Mouse (Mus musculus): ENCODE results near the gene Slc25a21.

Slc25a21 gene

DNA sequence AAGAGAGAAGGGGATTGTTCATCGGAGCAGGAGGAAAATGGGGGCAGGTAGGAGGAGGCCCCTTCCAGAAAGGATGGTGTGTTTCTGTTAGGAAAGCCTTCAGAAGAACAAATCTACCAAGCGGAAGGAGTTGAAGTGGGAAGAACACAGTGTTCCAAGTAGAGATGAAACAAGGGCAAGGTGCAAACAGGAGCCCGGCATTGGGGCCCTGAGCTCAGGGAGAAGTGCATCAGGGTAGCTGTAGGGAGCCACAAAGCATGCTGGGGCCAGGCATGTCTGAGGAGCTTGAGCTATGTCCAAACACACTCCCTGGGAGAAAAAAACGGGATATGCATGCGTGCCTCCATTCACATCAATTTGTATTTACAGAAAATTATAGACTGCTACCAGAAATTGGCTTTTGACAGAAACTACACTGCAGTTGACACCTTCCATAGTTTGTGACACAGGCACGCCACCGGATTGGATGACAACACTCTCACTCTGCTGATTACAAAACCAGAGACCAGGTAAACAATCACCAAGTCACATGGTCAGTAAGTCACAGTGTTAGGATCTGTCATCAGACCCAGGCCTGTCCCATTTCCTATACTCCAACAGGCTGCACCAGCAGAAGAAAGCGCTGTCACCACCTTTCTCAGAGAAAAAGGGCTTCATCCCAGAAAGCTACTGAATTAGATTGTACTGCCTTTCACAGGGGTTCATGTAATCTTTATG lies 299.9 kb downstream of the Slc25a21 start:
- DNase-seq (ENCODE audit: low read depth in 2 of 2, low spot score in 2 of 2), result no peak

DNA sequence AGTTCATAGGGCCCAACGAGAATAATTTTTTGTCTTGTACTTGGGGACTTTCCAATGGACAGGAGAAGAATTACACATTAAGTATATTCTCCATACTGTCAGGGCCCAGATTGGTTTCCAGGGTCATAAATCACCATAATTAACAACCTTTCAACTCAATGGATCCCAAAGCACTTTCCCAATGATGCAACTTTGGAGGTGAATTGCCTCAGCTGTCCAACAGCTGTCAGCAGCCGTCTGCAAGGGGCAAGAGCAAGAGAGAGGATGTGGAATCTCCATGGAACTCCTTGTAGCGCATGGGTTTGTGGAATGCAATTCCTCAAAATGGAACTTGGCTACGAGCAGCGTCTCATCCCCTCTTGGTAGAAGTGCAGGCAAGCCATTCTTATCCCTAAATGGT lies 302.3 kb downstream of the Slc25a21 start:
- DNase-seq (ENCODE audit: low read depth in 2 of 2, low spot score in 2 of 2), result no peak

DNA sequence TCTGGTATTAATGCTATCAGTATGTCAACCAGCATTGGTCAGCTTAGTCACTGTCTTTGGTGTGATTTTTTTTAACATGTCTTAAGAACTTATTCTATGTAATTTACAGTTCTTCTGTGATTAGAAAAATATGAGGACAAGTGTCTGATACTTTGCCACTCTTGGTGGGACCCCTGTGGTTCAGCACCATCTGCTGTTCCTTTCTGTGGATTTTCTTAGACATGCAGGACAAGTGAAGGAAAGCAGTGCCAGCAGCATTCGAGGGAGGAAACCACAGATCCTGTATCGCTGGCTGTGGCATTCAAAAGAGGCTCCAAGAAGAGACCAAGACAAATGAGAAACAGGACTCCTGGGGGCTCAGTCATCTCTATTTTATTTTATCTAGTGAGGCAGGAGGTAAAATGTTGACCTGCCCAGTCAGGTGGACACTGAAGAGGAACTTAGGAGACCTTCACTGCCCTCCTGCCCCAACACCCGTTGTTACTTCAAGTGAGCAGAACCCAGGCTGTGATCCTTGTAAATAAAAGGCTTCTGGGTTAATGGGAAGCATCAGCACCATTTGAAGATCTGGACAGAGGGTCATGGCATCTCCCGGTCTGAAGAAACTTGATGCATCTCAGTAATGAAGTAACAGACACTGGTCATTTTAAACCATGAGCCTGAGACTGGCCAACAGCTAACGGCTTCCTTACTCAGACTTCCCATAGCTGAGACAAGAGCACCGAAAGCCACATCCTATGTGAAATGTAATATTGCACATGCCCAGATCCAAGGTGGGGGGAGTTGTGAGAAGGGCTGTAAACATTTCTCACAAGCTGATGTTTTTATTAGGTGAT lies 306.2 kb downstream of the Slc25a21 start:
- DNase-seq (ENCODE audit: low read depth in 2 of 2, low spot score in 2 of 2), result no peak

DNA sequence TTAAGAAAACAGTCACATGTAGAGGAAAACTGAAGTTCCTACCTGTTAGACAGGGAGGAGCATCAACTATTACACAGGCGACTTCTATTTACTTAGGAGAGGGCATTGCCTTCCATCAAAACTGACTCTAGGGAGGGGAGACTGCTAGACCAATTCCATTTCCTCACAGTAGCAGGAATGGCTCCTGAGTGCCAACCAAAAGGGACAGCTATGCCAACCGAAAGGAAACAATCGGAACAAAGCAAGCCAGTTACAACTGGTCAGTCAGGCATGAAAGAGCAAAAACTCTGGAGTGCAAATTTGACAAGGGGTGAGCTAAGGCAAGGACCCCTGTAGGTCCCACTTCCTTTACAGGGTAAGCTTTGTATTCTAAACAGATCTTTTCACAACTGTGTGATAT lies 319.5 kb downstream of the Slc25a21 start:
- DNase-seq (ENCODE audit: low read depth in 2 of 2, low spot score in 2 of 2), result no peak

DNA sequence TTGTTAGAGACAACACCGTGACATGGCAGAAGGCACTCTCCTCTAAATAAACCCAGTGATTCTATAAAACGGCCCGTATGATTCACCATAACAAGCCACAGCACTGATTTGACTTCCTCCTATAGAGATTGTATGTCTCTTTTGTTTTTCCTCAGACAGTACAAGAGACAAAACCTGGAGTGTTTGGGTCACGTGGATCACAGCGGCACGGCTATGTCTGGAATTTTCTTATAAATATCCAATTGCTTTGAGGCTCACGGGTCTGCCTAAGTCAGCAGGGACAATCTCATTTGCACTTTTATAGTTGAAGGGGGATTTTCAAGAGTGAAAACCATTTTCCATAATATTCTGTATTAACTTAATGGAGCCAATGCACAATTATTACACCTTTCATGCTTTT lies 320.7 kb downstream of the Slc25a21 start:
- no peak for DNase-seq (ENCODE audit: low read depth in 2 of 2, low spot score in 2 of 2)

DNA sequence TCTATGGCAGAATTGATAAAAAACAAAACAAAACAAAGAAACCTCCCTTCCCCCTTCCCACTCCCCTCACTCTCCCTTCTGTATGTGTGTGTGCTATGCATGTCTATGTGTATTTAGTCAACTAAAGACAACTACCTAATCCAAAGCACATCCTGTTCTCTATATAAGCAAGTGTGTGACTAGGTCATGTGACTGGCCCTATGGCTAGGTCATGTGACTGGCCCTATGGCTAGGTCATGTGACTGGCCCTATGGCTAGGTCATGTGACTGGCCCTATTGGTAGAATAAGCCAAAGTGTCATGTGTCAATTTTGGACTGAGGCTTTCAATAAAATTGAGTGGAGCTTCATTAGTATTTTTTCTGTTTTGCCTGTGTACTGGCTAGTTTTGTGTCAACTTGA lies 324.1 kb downstream of the Slc25a21 start:
- DNase-seq (ENCODE audit: low read depth in 2 of 2, low spot score in 2 of 2), result no peak

DNA sequence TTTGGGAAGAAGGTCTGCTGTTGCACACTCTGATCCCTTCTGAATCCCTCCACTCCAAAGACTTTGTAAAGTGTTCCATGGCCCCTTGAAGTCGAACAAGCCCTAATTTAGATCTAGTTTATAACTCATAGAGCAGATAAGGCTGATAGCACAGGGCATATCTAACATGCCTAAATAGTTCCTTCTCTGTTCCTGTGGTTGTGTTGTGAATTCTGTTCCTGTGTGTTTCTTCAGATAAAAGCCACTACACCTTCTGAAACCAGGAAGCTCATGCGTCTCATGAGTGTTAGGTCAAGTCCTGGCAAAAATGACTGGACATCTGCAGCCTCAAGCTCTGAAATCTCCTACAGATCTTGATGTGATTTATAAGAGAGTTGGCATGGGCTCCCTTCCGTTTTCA lies 326.7 kb downstream of the Slc25a21 start:
- DNase-seq (ENCODE audit: low read depth in 2 of 2, low spot score in 2 of 2), result no peak

DNA sequence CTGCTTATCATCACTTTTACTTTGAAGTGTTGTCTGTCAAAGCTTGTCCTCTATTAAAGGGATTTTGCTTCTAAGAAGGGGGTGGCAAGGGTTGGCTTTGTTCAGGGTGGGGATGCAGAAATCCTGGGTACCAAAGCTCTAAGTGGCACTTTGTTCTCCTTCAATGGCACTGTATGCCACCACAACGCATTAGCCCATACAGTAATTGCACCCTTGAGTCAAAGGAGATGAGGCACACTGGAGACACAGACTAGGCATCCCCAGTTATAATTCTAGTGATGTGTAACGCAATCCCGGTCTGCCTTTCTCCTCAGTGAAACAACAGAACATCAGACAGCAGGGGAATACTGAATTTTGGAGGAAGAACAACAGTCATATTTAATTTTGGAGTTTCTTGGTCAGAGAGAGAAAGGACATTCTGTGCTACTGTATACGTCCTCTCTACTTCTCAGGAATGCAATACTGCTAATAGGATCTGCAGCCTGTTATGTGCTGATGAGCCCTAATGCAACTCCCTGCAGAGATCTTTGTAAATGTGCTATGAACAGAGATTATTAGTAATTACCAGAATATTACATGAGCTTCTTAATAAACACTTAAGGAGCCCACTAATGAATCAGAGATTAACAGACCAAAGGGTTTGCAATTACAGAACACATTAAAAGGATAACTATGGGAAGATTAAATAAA lies 333.3 kb downstream of the Slc25a21 start:
- no peak for DNase-seq (ENCODE audit: low read depth in 2 of 2, low spot score in 2 of 2)

DNA sequence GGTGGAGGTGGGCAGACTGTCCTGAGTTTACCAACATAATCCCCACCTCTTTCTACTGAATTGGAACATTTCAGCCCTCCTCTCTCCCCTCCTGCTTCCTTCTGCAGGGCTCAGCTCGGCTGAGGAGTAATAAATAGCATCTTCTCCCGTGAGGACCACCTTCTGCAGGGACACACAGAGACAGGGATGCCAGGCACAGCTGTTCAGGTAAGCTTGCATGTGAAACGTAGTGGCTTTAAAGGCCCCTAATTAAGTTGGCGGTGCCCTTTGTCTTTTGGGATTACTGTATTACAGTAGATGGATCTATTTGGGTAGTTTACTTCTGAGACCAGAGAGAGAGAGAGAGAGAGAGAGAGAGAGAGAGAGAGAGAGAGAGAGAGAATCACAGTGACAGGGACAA lies 344.6 kb downstream of the Slc25a21 start:
- no peak for DNase-seq (ENCODE audit: low read depth in 2 of 2, low spot score in 2 of 2)

DNA sequence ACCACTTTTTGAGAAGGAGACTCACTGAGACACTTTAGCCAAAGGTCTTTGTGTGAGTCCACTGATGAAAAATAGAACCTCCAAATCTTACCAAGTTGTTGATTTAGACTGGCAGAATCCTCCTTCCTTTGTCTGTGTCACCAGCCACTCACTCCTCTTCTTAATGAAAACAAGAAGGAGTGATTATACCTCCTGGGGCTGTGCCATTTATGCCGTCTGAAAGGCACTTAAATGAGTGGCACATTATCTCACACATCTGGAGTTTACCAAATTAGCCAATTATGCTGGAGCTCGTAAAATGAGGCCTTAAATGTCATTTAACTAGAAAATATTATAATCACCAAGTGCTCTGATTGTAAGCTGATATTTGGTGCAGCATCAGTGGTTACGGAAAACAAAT lies 345.8 kb downstream of the Slc25a21 start:
- DNase-seq (ENCODE audit: low read depth in 2 of 2, low spot score in 2 of 2), result no peak

DNA sequence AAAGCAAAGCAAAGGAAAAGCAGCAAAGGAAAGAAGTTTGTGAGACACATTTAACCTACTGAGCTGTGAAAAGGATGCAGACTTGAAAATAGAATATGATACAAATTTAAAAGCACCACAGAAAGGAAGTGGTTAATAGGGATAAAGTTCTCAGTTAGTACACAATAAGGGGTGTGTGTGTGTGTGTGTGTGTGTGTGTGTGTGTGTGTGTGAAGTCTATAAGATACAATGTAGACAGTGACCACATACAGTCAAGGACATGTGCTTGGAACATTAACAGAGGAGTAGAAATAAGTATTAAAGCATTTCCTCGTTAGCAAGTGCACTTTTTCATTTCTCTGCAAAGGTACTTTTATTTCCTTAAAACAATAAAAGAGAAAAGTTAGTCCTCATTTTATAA lies 367.3 kb downstream of the Slc25a21 start:
- DNase-seq (ENCODE audit: low read depth in 2 of 2, low spot score in 2 of 2), result no peak

DNA sequence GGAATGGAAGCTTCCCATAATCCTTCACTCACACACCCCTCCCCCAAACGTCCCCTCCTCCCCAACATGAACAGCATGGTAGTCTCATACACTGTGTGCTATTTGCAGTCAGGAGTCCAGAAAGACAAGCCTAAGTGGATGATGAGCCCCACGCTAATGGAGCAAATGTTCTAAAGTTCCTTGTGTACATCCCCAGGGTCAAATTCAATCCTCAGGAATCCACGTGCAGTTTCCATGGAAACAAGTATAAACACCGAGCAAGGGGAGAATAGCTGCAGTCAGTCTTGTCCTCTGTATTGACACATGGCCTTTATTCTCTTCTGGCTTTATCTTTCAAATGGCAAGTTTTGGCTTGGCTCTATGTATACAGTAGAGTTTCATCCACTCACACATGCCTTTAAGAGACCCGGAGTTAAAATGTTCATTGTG lies 367.8 kb downstream of the Slc25a21 start:
- DNase-seq (ENCODE audit: low read depth in 2 of 2, low spot score in 2 of 2), result no peak

DNA sequence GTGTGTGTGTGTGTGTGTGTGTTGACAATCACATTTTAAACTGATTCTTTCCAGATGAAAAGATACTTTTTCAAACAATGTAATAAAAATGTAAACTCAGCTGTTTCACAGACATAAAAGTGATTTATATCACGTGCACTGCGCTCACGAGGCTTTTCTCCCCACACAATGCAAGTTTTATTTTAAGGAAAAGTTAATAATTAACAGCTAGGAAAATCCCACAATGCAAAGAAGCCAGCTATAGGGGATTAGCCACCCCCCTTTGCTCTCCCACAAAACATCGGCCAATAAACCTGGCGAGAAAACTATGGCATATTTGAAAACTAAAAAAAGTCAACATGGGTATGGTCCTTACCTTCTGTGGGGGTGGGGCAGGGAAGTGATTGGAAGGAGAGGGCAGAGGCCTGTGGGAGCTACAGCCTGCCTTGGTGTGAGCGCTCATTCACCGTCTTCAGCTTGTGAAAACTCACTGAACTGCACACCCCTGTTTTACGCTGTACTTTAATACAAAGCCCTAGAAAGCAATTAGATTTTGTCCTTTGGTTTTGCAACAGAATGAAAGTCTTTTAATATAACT lies 369.4 kb downstream of the Slc25a21 start:
- DNase-seq (ENCODE audit: low read depth in 2 of 2, low spot score in 2 of 2), result no peak

DNA sequence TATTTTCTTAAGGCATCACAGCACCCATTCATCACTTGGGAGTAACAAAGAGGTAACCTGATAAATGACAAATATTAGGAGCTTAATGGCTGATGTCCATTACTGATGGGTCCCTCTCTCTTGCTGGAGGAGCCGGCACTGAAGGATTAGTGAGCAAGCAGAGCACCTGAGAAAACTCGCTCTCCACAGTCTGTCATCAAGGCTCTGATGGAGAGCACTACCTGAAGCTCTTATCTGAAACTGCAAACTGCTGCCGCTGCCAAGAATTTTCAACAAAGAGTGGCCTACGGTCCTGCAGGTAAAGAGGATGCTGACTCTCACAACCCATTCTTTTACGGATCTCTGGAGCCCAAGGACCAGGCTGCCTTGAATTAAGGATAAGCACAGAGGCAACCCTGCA lies 372.6 kb downstream of the Slc25a21 start:
- no peak for DNase-seq (ENCODE audit: low read depth in 2 of 2, low spot score in 2 of 2)

DNA sequence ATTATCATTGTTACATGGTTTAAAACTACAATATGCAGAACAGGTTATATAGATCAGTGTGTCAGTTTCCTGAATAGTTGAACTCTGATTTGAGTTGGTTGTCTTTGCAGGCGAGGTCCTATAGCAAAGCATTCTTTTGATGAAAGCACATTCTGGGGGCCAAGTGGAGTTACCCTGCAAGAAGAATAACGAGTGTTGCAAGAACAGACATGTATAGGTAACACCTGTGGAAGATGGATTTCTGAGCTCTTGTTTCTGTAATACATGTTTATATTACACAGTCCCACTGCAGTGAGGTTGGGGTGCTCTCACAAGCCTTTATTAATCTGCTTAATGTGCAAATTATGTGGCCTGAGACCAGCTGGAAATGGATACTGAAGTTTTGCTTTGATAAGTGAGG lies 375.1 kb downstream of the Slc25a21 start:
- DNase-seq (ENCODE audit: low read depth in 2 of 2, low spot score in 2 of 2), result no peak

DNA sequence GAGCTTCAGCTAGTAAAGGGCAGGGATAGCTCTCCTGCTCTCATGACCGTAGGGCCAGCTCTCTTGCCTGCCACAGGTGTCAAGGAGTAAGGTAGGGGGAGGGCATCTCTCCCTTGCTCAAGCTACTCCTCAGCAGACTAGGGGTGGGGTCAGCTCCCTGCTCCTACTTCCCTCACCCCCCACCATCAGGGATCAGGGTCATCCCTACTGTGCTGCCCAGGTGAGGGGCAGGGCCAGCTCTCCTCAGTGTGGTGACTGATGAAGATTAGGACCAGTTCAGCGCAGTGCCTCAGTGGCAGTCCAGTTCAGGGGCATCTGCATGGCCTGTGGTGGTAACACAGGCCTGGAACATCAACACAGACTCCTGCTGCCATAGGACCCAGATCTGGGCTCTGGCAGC lies 376.7 kb downstream of the Slc25a21 start:
- no peak for DNase-seq (ENCODE audit: low read depth in 2 of 2, low spot score in 2 of 2)

DNA sequence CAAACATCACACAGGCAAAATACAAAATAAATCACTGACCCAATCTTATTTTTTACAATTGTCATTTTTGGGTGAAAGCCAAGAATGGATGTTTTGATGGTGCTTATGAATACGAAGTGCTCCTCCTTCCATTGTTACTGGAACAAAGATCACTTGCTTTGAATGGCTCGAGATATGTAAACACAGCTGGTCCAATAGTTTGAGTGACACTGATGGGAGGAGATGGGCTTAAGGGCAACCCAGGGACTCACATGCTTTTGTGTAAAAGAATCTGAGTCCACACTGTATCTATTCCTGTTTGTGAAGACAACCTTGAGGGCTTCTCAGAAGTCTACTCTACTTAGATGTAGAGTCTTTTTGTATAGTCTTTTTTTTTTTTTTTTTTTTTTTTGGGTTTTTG lies 389.8 kb downstream of the Slc25a21 start:
- no peak for DNase-seq (ENCODE audit: low read depth in 2 of 2, low spot score in 2 of 2)

DNA sequence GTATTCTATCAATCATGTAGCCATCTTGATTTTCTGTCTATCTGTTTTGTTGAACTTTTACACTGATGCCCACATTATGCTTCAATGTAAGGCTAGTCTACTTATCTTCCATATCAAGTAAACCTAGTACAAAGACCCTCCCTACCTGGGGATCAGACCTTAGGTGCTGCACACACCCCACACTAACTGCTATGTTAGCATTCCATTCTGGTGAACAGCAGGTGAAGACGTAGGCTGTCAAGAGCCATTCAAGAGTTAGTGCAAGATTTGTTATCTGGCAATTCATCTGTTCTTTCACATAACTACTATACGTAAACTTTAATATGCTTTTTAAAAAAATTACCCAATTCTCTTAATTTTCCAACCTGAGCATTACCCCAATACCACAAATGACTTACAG lies 390.2 kb downstream of the Slc25a21 start:
- DNase-seq (ENCODE audit: low read depth in 2 of 2, low spot score in 2 of 2), result no peak

DNA sequence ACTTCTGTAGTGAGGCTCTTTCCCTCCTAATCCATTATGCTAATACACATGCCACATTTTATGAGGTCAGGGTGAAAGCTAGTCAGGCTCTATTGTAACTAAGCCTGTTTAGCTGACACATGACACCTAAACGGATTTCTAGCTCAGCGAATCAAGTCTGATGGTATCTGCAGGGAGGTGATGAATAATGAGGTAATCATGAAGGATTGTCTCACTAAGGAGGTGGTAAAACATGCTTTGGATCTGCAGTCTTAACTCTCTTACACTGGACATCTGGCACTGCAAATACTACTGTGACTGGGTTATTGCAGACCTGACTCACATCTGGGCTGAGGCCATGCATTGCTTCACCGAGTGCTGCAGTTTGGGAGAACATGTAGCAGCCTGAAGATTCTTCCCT lies 392.8 kb downstream of the Slc25a21 start:
- DNase-seq (ENCODE audit: low read depth in 2 of 2, low spot score in 2 of 2), result no peak

DNA sequence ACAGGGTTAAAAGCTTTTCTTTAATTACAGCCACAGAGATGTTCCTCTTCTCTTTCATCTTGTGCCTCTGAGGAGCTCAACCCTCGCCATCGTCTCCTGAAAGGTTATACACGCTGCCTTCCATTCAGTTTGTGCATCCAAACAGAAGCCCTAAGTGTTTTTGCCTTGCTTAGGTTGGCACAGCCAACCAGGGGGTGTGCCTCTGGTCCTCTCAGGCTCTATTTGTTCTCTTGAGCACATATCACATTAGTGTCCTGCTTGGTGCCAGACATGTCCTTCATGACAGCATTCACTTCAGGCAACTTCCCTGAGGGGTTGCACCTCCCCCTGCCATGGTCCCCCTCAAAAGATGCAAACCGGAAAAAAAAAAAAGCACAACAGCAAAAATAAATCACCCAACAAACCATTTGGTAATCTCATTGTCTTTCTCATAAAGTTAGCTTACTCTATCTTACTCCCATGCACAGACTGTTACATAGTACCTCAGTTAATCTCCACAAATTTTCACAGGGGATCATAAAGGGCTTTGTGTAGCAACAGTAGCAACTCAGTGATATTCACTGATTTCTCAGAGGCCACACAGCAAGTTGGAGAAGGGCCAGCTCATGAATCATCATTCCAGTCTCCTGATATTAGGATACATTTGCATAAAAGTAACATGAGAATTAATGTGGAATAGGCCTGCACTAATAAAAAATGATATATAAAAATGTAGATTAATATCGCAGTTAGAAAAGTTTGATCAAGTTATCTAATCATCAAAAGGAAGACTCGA lies 398.4 kb downstream of the Slc25a21 start:
- DNase-seq (ENCODE audit: low read depth in 2 of 2, low spot score in 2 of 2), result no peak

DNA sequence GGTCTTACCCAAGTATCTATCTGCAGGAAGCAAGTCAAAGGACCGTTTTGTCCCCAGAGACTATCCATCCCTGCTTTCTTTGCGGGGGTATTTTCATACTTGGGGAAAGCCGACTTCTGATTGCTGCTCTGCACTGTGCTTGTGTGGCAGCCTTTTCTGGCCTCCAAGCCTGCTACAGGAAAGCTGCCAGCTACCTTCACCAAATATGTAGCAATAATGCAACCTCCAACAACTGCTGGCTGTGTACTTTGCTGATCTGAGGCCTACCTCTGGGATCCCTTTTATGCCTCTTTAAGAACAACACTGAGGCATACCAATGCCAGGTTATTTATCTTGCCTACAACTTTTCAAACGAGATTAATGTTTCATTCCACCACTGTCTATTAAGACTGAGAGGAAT lies 408.0 kb downstream of the Slc25a21 start:
- DNase-seq (ENCODE audit: low read depth in 2 of 2, low spot score in 2 of 2), result no peak
